Mouse (Mus musculus) adrenal gland, postnatal 25 days (tissue): ENCODE results near the gene Stip1. TPM values are rescaled to one million over a fixed set of nuclear protein-coding genes. Genes with fewer than 3 reads are reported as not detected.
"Not testable (repeated sequence)": the region's sequence is repeated elsewhere in the genome, so short reads cannot be mapped to it uniquely, and the experiment has no call there.

Source experiments
- DNase-seq: peaks from one replicate; pipeline ENCODE4 v3.0.0; 2021; ENCODE audit warnings: mixed read lengths
- total RNA-seq: library from RNA; stranded (reverse); gene quantifications from 2 replicates; pipeline ENCODE4 v1.2.3, GENCODE M21; 2021

Stip1 gene
- total RNA-seq, 1 experiment from 2014 or later, result 158 TPM

DNA sequence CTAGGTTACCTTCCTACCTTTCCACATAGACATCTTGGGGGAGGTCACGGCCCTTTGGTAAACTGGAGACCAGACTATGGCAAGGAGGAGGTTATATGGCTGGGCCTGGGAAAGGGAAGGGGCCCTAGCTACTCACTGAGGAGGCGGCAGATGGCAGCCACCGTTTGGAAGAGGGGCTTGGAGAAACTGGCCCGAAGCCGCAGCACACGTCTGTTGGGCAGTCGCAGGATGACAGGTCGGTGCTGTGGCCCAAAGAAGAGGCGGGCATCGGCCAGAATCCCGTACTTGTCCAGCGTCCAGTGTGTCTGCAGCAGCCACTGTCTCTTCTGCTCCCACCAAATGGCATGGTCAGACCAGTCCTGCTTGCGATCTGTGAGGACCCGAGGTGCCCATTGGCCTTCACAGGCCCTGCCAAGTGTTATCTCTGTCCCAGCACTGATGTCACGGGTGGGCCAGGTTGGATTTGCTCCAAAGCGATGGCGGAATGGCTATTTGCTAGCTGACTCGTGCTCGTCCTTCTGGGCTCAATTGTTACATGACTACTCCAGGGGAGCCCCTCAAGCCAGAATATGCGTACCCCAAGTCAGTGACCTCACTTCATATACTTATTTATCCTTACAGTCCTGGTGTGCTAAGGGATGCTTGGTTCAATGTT lies 25.2 kb downstream of the Stip1 start:
- DNase-seq, result no peak

DNA sequence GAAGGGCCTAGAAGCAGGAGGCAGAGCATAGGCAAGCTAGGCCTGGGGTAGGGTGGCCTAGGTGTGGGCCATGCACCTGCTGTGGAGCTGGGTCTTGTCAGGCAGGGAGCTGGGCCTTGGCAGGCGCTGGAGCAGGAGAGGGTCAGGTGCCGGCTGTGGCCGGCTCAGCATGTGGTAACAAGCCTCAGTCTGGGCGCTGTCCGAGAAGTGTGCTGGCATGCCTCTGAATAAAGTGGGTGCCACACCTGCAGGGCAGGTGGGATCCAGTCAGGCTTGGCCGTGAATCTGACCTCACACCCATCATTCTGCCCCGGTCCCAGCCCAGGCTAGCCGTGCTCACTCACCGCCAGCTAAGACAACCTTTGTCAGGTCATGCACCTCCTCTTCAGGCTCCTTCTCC lies 25.8 kb downstream of the Stip1 start:
- no peak for DNase-seq

DNA sequence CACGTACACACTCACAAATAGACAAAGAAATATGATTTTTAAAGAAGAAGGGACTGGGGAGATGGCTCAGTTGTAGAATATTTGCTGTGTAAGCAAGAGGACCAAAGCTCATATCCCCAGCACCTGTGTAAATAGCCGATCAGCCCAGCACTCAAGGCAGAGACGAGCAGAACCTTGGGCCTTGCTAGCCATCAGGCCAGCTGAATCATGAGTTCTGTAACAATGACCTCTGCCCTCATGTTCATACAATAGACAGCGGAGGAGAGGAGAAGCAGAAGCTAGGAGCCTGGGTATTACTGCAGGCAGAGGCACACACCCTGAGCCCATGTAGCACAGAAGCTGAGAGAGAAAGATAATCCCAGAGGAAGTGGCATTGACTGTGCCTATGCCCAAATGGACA lies 27.3 kb downstream of the Stip1 start:
- DNase-seq, result no peak

DNA sequence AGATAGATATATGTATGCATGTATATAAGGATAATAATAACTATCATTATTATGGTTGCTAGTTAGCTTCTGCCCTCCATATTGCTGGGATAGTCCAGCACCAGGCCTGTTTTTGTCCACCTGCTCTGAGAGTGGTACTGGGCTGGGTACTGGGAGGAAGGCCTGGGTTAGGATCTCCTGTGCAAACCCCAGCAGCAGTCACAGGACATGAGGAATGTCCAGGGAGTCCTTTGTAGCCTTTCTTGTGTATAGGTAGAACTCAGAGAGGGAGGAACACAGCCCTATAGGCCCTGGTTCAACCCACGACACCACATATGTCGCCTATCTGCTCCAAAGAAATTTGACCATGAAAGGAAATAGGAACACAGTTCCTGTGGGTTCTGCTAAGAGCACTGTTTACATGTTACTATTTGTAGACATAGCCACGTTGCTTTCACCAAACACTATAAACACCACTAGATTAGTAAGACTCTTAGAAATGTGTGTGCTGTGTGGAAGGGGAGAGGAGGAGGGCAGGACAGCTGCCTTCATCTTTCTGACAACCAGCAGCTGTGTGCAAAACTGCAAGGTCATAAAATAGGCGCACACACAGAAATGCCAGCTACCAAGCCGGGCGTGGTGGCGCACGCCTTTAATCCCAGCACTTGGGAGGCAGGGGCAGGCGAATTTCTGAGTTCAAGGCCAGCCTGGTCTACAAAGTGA lies 32.7 kb downstream of the Stip1 start:
- no peak for DNase-seq

DNA sequence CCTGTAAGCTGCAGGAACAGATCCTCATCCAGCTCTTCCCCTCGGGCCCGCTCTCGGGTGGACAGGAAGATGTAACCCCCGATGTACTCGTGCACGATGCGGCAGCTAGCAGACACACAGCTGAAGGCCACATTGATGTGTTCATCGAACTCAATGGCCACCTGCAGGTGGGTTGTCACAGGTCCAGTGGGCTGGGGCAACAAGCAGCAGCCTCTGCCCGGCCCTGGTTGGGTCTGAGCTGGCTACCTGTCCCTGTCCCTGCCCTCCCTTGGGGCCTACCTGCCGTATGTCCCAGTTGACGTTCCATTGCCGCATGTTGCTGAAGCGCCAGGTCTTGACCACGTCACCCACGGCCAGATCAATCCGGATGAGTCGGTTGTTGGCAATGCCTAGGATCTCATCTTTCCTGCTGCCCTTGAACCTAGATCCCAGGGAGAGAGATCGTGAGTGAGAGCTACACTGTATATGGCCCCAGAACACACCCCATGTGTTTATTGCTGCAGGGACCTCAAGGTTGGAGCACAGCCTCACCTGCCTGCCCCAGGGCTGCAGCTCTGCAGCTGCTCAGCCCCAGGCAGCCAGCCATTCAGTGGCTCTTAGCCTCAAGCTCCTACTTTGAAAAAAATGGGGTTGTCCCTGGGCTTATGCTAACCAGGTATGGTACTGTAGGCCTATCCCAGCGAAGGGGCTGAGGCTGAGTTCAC lies 40.3 kb downstream of the Stip1 start:
- DNase-seq, result no peak

DNA sequence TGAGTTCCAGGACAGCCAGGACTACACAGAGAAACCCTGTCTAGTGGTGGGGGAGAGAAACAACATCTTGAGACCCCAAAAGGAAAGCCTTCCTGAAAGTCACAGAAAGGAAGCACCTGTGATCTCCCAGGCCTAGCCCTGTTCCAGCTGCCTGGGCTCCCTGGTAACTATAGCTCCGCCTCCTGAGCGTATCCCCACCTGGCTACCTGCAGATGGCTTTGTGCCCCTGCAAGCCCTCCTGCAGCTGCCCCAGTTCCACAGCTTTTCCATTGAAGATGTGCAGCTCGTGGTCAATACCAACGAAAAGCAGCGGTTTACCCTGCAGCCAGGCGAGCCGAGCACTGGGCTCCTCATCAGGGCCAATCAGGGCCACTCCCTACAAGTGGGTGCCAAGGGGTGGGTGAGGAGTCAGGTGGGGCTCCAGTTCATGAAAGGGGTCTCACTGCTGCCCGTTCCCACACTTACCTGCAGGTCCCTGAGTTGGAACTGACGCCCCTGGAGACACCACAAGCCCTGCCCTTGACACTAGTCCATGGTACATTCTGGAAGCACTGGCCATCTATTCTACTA lies 42.0 kb downstream of the Stip1 start:
- no peak for DNase-seq

DNA sequence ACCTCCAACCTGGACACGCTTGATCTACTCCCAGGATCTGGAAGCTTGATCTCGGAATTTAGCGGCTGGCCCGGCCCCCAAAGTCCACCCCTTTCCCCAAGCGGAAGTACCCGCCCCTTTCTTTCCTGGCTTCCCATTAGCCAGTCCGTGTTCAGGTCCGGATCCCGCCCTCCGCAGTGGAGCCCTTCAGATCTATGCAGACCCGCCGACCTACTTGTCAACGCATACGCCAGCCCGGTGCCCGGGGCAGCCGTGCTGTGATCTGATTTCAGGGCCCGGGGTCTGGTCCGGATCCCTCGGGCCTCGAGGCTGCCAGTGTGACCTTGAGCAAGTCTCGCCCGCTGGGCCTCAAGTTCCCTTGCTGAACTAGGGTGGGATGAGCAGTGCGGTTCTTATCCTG lies 43.8 kb downstream of the Stip1 start, which contains the start of the genes Nudt22 and Trpt1:
Gene Nudt22, minus strand, starts transcription at position 112 of the 400 bp plus-strand sequence.
Gene Trpt1, plus strand, starts transcription at position 126 of the 400 bp plus-strand sequence.
- DNase-seq, result peak; percentile 89

DNA sequence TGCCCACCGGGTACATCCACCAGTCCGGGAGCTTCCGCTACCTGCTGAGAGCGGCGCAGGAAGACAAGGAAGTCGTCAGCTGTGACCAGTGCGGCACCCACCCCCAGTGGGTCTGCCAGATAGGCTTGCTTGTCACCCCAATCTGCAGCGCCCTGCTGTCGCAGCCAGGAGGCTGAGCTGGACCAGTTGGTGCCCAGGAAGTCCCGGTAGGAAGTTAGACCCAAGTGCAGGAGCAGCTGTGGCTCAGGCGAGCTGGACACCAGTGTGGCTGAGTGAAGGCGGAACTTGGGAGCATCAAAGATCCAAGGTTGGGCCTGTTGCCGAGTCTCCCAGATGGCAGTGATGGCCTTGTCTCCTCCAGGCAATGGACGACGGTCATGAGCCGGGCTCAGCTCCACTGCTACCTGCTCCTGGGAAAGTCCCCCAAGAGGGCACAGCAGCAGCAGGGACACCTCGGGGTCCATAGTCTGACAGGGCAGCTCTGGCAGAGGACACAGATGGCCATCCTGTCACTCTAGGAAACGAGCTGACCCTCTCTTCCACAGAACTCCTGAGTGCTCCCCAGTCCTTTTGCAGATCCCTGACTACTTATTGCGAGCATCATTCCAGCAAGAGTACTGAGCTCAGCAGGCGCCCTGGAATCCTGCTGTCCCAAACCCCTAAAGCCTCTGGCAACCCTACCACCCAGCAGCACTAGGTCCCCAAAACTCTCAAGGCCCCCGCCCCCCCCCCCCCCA lies 44.3 kb downstream of the Stip1 start:
- no peak for DNase-seq

DNA sequence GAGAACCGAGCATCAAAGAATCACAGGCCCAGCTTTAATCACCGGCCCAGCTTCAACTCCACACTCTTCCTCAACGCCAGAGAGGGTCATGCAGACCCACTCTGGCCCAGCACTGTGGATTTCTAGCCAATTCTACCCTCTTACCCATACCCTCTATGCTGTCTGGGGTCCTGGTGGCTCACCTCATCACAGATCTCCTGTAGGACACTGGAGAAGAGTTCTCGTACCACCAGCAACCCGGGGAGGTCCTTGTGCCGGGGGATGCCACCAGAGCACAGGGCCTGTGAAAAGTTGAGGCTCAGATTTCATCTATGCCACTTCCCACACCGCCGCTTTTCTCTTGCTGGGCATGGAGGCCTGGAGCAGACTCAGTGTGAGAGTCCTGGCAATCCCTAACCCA lies 45.3 kb downstream of the Stip1 start:
- DNase-seq, result no peak

DNA sequence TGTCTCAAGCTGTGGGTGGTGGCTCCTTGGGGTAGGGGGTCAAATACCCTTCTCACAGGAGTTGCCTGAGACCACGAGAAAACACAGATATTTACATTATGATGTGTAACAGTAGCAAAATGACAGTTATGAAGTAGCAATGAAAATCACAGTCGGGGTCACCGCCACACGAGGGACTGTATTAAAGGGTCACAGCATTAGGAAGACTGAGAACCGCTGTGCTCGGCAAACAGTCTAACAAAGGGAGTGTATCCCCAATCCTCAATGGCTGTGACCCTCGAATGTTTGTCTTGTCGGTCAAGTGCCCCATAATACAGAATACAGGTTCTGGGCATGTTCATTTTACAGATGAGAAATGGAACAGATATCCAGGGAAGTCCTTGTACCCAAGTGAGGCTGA lies 45.8 kb downstream of the Stip1 start:
- DNase-seq, result no peak

DNA sequence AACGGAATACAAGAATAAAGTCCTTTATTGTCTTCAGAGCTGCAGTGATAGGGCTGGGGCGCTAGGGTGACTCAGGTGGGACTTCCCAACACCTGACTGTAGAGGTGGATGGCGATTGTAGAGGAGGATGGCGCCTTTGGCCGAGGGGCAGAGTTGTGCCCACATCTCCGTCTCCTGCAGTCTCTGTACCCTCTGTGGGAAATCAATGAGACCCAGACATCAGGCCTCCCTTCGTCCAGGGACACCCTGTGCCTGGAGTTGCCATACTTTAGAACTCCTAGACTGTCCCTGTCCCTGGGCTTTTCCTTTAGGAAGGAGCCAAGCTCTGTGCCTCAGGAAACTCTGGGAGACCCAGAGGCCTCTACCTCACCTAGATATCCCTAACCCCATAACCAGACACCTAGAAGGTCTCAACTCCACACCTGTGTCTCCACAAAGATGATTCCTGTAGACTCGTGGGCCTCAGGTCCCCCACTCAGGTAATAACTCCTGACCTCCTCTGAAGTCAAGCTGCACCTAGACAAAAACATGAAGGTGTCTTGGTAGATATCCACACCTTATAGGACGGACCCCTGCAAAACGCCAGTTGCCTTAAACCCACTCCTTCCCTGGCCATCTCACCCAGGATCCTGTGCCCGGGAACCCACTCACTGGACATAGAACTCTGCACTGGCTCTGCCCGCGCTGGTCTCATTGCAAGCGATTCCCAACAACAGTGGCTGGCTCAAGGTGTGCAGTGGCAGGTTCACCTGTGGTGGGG lies 46.6 kb downstream of the Stip1 start:
- DNase-seq, result no peak

DNA sequence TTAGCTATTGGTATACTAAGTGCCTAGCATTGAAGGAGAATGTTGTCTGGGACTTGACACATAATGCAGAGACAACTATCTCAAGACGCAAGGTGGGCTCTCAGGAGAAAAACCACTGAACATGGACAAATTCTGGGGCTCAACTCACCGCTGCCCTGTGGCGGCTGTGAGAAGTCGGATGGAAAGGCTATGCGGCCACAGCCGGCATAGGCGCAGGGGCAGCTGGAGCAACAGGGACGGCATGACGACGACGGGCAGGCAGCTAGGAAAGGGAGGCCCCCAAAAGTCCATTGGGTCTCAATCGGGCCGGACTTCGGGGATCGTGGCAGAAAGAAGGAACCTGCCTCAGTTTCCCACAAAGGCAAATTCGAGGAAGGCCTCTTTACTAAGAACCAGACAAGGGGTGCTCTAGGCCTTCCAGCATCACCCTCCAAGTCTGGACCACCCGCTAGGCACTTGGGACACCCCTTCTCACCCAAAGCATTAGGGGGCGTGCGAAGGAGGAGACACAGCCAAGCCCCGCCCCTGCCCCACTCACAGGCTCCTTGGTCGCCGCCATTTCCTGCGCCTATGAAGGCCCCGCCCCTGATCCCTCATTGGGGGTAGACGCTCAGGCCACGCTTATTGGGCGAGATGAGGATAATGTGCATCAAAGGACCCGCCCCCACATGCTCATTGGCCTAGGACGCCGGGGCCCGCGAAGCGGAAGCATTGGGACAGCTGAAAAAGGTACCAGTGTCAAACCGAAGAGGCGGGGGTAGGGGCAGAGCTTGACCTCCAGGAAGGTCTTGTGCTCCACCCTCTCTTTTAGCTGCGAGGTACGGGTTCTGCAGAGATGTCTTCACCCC lies 47.5 kb downstream of the Stip1 start, which contains the start of gene Dnajc4:
Gene Dnajc4, minus strand, starts transcription at position 562 of the 848 bp plus-strand sequence.
- DNase-seq, result peak; percentile 96

DNA sequence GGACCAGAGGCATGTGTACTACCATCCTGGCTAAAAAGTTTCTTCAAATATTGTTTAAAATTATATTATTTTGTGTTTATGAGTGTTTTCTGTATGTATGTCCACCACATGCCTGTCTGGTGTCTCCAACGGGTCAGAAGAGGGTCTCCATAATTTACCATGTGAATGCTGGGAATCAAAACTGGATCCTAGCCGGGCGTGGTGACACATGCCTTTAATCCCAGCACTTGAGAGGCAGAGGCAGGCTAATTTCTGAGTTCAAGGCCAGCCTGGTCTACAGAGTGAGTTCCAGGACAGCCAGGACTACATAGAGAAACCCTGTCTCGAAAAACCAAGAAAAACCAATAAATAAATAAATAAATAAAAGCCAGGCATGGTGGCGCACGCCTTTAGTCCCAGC lies 48.6 kb downstream of the Stip1 start:
- DNase-seq, result not testable (repeated sequence)

DNA sequence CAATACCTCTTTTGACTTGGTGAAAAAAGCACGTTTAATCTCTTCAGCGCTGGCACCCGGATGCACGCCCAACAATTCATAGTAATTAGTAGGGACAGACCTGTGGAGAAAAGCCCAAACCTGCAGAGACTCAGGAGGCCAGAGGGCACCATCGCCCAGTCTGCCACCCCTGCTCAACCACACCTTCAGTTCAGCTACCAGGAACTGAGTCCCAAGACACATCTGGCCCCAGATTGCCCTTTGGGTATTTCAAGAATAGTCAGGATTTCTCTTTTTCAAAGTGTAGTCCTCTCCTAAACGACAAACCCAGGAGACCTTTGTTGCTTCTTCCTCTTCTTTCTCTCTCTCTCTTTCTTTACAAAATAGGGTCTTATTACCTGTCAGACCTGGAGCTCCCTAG lies 49.1 kb downstream of the Stip1 start:
- no peak for DNase-seq

DNA sequence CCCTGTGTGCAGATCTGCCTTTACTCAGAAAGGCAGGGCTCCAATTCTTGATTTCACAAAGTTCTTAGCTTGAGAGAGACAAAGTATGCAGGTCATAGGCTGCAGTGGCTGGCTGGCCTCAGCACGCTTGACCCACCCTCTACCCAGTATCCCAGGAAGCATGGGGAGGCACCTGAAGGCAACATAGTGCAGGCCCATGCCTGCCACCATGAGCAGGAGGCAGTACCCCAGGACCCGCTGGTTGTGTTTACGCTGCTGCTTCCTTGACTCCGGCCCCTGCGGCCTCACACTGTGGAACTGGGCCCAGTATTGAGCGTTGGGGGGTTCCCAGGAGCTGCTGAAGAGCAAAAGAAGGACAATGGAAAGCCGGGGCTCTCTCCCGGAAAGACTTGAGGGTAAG lies 50.5 kb downstream of the Stip1 start:
- no peak for DNase-seq

DNA sequence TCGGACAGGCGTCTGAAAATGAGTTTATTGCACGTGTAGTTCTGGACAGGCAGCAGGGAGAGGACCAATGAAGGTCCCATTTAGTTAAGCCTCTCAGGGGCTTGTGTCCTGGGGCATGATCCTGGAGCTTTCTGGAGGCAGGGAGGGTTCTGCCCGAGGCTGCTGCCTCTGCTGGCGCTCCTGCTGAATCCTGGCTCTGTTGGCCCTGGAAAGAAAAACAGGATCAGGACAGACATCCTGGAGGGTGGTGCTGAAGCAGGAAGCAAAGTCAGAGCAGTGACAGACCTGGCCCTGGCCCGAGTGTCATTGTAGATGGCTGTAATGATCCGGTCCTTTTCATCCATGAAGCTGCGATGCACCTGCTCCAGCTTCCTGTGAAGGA lies 51.9 kb downstream of the Stip1 start:
- no peak for DNase-seq

DNA sequence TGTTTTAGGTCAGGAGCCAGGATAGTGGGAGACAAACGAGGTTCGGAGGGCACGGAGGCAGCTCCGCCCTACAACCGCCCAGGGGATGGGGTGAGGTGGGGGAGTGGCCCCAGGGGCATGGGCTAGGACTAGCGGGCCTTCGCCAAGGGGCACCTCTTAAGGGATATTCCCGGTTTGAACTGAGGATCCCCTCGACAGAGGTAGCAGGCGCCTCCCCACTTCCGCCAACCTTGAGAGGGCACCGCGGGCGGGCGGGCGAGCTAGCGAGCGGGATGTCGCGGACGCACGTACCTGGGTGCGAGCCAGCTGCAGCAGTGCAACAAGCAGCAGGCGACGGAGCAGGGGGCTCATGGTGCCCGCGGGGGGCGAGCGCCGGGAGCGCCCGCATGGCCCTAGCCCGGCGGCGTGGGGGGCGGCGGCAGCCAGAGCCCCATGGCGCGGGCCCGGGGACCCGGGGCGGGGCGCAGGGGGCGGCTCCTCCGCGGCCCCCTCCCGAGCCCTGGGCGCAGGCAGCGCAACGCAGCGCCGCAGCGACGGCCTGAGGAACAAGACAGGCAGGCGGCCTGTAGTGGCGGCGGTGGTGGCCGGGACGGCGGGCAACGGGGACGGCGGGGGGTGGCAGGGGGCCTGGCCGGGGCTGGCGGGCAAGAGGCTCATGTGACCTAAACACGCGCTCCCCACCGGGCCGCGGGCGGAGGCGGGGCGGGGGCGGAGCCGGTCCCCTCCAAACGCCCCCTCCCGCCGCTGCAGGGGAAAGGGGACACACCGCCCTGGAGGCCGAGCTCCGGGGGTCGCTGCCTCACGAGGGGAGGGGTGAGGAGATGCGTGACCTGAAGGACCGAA lies 52.5 kb downstream of the Stip1 start, which contains the start of gene Vegfb:
Gene Vegfb, minus strand, starts transcription at position 591 of the 843 bp plus-strand sequence.
- DNase-seq, result peak; percentile 83

DNA sequence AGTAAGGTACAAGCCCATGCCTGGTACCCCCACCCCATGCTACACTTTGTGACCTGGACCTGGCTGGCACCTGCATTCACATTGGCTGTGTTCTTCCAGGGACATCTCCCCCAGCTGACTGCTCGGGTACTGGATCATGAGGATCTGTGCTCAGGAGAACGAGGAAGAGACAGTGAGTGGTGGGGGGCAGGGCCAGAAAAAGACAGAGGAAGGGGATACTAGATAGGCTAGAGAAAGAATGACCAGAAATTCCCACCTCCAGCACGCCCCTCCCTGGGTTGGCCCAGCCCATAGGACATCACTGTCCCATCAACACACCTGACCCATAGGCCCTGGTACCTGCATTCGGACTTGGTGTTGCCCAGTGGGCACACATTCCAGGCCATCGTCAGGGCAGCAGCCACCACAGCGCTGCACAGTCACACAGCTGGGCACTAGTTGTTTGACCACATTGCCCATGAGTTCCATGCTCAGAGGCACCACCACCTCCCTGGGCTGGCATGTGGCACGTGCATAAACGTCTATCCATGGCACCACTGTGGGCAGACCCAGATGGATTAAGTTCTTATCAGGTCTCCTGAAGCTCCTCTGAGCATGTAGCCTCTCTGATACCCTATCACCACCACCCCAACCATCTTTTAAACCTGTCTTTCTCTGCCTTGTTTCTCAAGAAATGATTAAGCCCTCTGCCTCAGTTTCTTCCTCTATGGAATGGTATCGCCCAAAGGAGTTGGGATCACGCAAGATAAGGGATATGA lies 53.6 kb downstream of the Stip1 start:
- no peak for DNase-seq

DNA sequence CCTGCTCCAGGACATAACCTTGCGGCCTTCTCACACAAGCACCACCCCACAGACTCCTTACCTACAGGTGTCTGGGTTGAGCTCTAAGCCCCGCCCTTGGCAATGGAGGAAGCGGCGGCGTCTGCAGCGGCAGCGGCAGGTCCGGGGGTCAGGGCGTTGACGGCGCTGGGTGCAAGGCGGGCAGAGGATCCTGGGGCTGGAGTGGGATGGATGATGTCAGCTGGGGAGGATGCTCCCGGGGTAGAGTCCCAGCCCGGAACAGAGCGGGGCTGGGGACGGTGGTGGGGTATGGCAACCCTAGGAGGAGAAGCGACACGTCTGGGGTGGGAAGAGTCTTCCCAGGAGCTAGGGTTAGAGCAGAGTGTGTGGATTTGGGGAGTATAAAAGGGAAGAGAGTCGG lies 54.5 kb downstream of the Stip1 start:
- no peak for DNase-seq
